Mouse (Mus musculus) hematopoietic stem cell, adult 5-6 weeks (primary cell): ENCODE measurements around the gene Plpp4. TPM values are rescaled to one million over a fixed set of nuclear protein-coding genes. Genes with fewer than 3 reads are reported as not detected.

Experiments
- ATAC-seq, 2 experiments: fragments of 125-278 bp in 1 of 2; replicated peaks in 1 of 2; 2 replicates each; pipeline ENCODE4 v1.8.0; 2016 to 2017; ENCODE audit warnings: inconsistent platforms in 2 of 2, mild to moderate bottlenecking in 2 of 2, moderate number of reproducible peaks in 2 of 2, low read depth in 1 of 2, moderate TSS enrichment in 1 of 2; ENCODE audit not compliant: low FRiP score in 2 of 2, poor library complexity in 2 of 2, severe bottlenecking in 2 of 2, insufficient read depth in 1 of 2, low TSS enrichment in 1 of 2
- total RNA-seq: library from RNA; stranded (forward); fragments of 172-1452, 232-1000 nt; gene quantifications from 2 replicates; pipeline ENCODE4 v1.2.3, GENCODE M21; 2017

Gene Plpp4
- total RNA-seq, 1 experiment from 2014 or later = not detected

DNA sequence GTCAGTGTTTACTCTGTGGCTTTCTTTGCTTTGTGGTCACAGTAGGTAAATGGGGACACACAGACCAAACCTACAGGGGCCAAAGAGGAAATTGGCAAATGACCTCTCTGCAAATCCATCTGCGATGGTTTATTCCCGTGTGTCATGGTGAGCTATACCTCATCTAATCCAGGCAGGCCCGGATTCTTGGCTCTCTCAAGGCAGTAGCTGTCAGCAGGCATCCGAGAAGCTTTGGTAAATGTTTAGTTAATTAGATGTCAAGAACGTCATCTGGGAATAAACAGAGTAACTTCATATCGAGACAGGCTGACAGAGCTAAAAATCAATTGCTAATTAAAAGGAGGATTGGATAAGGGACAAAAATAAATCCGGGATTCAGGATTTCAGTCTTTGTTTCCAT is 149.2 kb downstream of the Plpp4 start:
- ATAC-seq = no peak

GRCm38 (mm10) chr7:129412695-129413094 is 155.9 kb downstream of the Plpp4 start:
- ATAC-seq = no peak

DNA sequence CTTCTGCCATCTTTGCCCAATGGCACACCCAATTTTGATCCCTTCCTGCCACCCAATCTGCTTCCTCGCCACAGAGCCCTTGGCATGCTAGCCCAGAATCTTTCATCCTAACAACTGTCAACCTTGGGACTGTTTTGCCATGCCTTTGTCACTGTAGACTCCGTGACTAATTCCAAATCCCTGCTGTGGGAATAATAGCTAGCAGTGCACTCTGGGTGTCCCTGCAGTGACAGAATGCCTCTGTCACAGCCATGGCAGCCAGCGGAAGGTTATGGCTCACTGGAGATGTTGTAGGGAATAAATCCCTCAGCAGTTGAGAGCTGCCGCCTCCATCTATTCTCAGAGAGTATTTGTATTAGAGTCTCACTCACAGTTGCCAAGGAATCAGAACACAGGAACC is 158.3 kb downstream of the Plpp4 start:
- ATAC-seq = no peak

GRCm38 (mm10) chr7:129421181-129421580 is 164.3 kb downstream of the Plpp4 start:
- ATAC-seq = no peak

DNA sequence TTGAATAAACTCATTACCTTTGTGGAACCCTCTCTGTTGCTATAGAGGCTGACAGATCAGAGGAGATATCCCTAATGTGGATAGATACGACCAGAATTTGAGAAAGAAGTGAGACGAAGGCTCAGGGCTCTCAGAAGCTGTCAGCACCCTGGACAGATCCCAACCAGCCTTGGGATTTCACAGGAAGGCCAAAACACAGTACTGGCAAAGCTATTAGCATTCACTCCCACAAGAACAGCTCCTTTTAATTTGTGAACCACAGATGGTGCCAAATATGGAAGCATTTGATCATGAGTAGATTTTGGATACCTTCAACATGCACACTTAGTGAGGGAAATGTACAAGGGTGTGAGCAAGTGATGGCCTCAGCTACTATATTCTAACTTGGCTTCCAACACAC is 168.7 kb downstream of the Plpp4 start:
- no peak for ATAC-seq

DNA sequence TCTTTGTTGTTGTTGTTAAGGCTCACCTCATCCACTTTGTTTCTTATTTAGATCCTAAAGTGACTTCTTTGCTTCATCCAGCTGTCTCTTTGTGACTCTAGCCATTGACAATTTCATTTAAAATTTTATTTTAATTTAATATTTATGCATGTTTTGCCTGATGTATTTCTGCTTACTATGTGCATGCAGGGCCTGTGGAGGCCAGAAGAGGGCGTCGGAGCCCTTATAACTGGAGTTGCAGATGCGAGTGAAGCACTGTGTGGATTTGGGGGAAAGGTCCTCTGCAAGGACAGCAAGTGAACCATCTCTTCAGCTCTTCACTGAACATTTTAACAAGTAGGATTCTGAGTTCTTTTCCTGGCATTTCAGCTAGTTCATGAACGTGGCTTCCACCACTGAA is 172.0 kb downstream of the Plpp4 start:
- no peak for ATAC-seq

GRCm38 (mm10) chr7:129429903-129430302 is 173.1 kb downstream of the Plpp4 start:
- no peak for ATAC-seq
